Mouse (Mus musculus) neural tube, embryonic 14.5 days (tissue): ENCODE data around the gene Rmnd5a. TPM values are rescaled to one million over a fixed set of nuclear protein-coding genes. Genes with fewer than 3 reads are reported as not detected.
"Not testable (repeated sequence)": the region's sequence is repeated elsewhere in the genome, so short reads cannot be mapped to it uniquely, and the experiment has no call there.

Source experiments
- ATAC-seq: fragments of 200-750 bp; cut with Nextera tagmentation; 2 replicates; pipeline ENCODE4 v1.8.0; 2017; ENCODE audit warnings: low read depth, mild to moderate bottlenecking, moderate TSS enrichment, moderate library complexity
- H3K27ac ChIP-seq: fragments of 300-500 bp; sonication (generic); 2 replicates; pipeline ENCODE4 v1.5.1; 2014; ENCODE audit warnings: low read depth, mild to moderate bottlenecking, control low read depth, low read length, moderate library complexity, mixed read lengths
- H3K27me3 ChIP-seq: fragments of 300-500 bp; sonication (generic); 2 replicates; pipeline ENCODE4 v1.6.1; 2014; ENCODE audit warnings: low read length; ENCODE audit not compliant: control insufficient read depth, insufficient read depth
- H3K36me3 ChIP-seq: fragments of 300-500 bp; sonication (generic); 2 replicates; pipeline ENCODE4 v1.6.1; 2014; ENCODE audit warnings: low read length, mixed read lengths; ENCODE audit not compliant: control insufficient read depth, insufficient read depth
- H3K4me1 ChIP-seq: fragments of 300-500 bp; sonication (generic); 2 replicates; pipeline ENCODE4 v1.6.1; 2014; ENCODE audit warnings: low read length; ENCODE audit not compliant: control insufficient read depth, insufficient read depth
- H3K4me2 ChIP-seq: fragments of 300-500 bp; sonication (generic); 2 replicates; pipeline ENCODE4 v1.6.1; 2014; ENCODE audit warnings: mild to moderate bottlenecking, low read depth, low read length, control low read depth
- H3K4me3 ChIP-seq: fragments of 300-500 bp; sonication (generic); 2 replicates; pipeline ENCODE4 v1.5.1; 2014; ENCODE audit warnings: low read depth, low read length, control low read depth, mixed read lengths
- H3K9ac ChIP-seq: fragments of 300-500 bp; sonication (generic); replicated peaks from 2 replicates; pipeline ENCODE4 v1.6.1; 2014; ENCODE audit warnings: low read depth, mild to moderate bottlenecking, control low read depth, low read length, mixed read lengths
- H3K9me3 ChIP-seq: fragments of 300-500 bp; sonication (generic); 2 replicates; pipeline ENCODE4 v1.6.1; 2016; ENCODE audit warnings: low read length; ENCODE audit not compliant: control insufficient read depth
- WGBS: fragments of 180-500 bp; shearing (Covaris S2); extraction: QIAGEN DNeasy Blood & Tissue Kit; methylation state at CpG from one replicate; pipeline ENCODE4 v1.1.7; 2014; 5-methylcytosine and 5-hydroxymethylcytosine counted together
- polyA plus RNA-seq: library from polyadenylated mRNA; unstranded; fragments of >200 nt; fragmentation: Nextera tagmentation; extraction: Ambion mirVana; gene quantifications from 2 replicates; pipeline ENCODE4 v1.2.1, GENCODE M21; 2014

Gene Rmnd5a
- polyA plus RNA-seq, 1 experiment from 2014 or later = 6.7 TPM

GRCm38 (mm10) chr6:71476783-71477182 is 36.3 kb upstream of the Rmnd5a start:
- 81% methylated on average over 5 of the region's 5 CpGs for WGBS
- Histone ChIP-seq H3K36me3 (no peaks in the 10 kb centered on the region), H3K27ac (no peak overlapping the region), H3K4me1 (no peaks in the 10 kb centered on the region), H3K9ac (no peak overlapping the region), H3K9me3 (no peaks in the 10 kb centered on the region), H3K4me2 (no peak overlapping the region), H3K27me3 (no peaks in the 10 kb centered on the region), H3K4me3 (no peak overlapping the region)
- ATAC-seq = no peak

- H3K4me3 ChIP-seq = no peak overlapping the region
- no peaks in the 10 kb centered on the region for H3K27me3 ChIP-seq
- no peak for ATAC-seq
- no peak overlapping the region for H3K27ac ChIP-seq
- H3K4me1 ChIP-seq = no peaks in the 10 kb centered on the region
- WGBS = 97% methylated on average over 3 of the region's 3 CpGs
- H3K4me2 ChIP-seq = no peak overlapping the region
- no peaks in the 10 kb centered on the region for H3K36me3 ChIP-seq
- no peak overlapping the region for H3K9ac ChIP-seq
- H3K9me3 ChIP-seq = no peaks in the 10 kb centered on the region
These were observed 35.2 kb upstream of the Rmnd5a start for GRCm38 (mm10) chr6:71475604-71476003.

GRCm38 (mm10) chr6:71472786-71473185 is 32.3 kb upstream of the Rmnd5a start:
- Histone ChIP-seq H3K9me3 (no peaks in the 10 kb centered on the region), H3K27me3 (no peaks in the 10 kb centered on the region), H3K4me3 (no peak overlapping the region), H3K4me1 (no peaks in the 10 kb centered on the region), H3K9ac (no peak overlapping the region), H3K27ac (no peak overlapping the region), H3K36me3 (no peaks in the 10 kb centered on the region), H3K4me2 (no peak overlapping the region)
- WGBS = 93% methylated on average over 1 of the region's 1 CpGs
- ATAC-seq = no peak

- WGBS = 85% methylated on average over 4 of the region's 4 CpGs
- Histone ChIP-seq H3K9ac (no peak overlapping the region), H3K36me3 (no peaks in the 10 kb centered on the region), H3K4me1 (no peaks in the 10 kb centered on the region), H3K27ac (no peak overlapping the region), H3K27me3 (no peaks in the 10 kb centered on the region), H3K9me3 (no peaks in the 10 kb centered on the region), H3K4me3 (no peak overlapping the region), H3K4me2 (no peak overlapping the region)
- no peak for ATAC-seq
These were observed 31.5 kb upstream of the Rmnd5a start for GRCm38 (mm10) chr6:71471830-71472520.

GRCm38 (mm10) chr6:71469291-71469690 is 28.9 kb upstream of the Rmnd5a start:
- H3K9me3 ChIP-seq = no peaks in the 10 kb centered on the region
- no peak overlapping the region for H3K27ac ChIP-seq
- no peak overlapping the region for H3K4me3 ChIP-seq
- H3K27me3 ChIP-seq = no peaks in the 10 kb centered on the region
- WGBS = 77% methylated on average over 3 of the region's 3 CpGs
- H3K4me1 ChIP-seq = no peaks in the 10 kb centered on the region
- H3K9ac ChIP-seq = no peak overlapping the region
- no peak overlapping the region for H3K4me2 ChIP-seq
- H3K36me3 ChIP-seq = no peaks in the 10 kb centered on the region
- no peak for ATAC-seq

GRCm38 (mm10) chr6:71467766-71468165 is 27.3 kb upstream of the Rmnd5a start:
- Histone ChIP-seq H3K27ac (no peak overlapping the region), H3K4me1 (no peaks in the 10 kb centered on the region), H3K9ac (no peak overlapping the region), H3K36me3 (no peaks in the 10 kb centered on the region), H3K4me3 (no peak overlapping the region), H3K4me2 (no peak overlapping the region), H3K27me3 (no peaks in the 10 kb centered on the region), H3K9me3 (no peaks in the 10 kb centered on the region)
- 84% methylated on average over 4 of the region's 4 CpGs for WGBS
- no peak for ATAC-seq

- WGBS = 73% methylated on average over 3 of the region's 3 CpGs
These were observed 24.7 kb upstream of the Rmnd5a start for GRCm38 (mm10) chr6:71465146-71465545.

GRCm38 (mm10) chr6:71457956-71458608 is 17.6 kb upstream of the Rmnd5a start:
- Histone ChIP-seq H3K9me3 (no peaks in the 10 kb centered on the region), H3K27ac (no peak overlapping the region), H3K4me1 (no peaks in the 10 kb centered on the region), H3K36me3 (no peaks in the 10 kb centered on the region), H3K4me3 (no peak overlapping the region), H3K9ac (no peak overlapping the region), H3K27me3 (no peaks in the 10 kb centered on the region), H3K4me2 (no peak overlapping the region)
- 77% methylated on average over 8 of the region's 8 CpGs for WGBS
- ATAC-seq = no peak

More at GRCm38 (mm10) chr6:71465146-71465545, 24.7 kb upstream of the Rmnd5a start:
- Histone ChIP-seq H3K27ac (no peak overlapping the region), H3K9ac (no peak overlapping the region), H3K9me3 (no peaks in the 10 kb centered on the region), H3K4me3 (no peak overlapping the region), H3K4me2 (no peak overlapping the region), H3K27me3 (no peaks in the 10 kb centered on the region), H3K4me1 (no peaks in the 10 kb centered on the region), H3K36me3 (no peaks in the 10 kb centered on the region)
- no peak for ATAC-seq

- ATAC-seq, H3K9ac ChIP-seq, H3K36me3 ChIP-seq, H3K4me2 ChIP-seq, H3K27ac ChIP-seq, H3K9me3 ChIP-seq, H3K4me1 ChIP-seq, H3K27me3 ChIP-seq, H3K4me3 ChIP-seq: not testable (repeated sequence)
These were observed 13.7 kb upstream of the Rmnd5a start for GRCm38 (mm10) chr6:71453983-71454739.
